Mouse (Mus musculus) T-helper 1 cell (primary cell): ENCODE measurements at regions not wholly inside any gene's neighbourhood (a gene's known extent, or its start where the extent isn't known, plus 50 kb on each side); places are given as distances from the start of the nearest gene placed in this dataset.
"Not testable (repeated sequence)": the region's sequence is repeated elsewhere in the genome, so short reads cannot be mapped to it uniquely, and the experiment has no call there.

Experiments
- in situ Hi-C: fragments of 300-600 bp; cut with MboI, MseI; formaldehyde crosslinking; loops from one replicate; pipeline ENCODE4 v1.15.1; 2025; ENCODE audit warnings: high pct_unique_total_duplicates

DNA sequence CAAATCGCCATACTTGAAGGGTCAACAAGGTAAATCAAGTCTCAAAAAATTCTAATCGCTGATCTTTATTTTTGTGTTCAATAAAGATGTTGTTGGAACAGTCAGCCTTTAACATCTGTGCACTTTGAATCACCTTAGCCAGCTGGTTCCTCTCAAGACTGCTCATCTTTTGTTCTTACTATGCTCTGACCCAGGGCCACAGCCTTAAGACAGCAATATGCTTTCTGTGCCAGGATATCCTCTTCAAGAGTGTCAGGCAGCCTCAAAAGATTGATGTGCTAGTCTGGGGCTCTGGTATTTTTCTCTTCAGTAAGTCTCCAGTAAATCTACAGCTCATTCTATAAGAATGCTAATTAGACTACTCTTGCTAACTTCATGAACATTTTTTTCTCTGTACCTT is 199.9 kb downstream of the Dph6 start:
- in situ Hi-C loops, result loop anchor here (10.0 kb wide), 1 partner anchor 740 kb away; no protein-coding TSS in a partner anchor

DNA sequence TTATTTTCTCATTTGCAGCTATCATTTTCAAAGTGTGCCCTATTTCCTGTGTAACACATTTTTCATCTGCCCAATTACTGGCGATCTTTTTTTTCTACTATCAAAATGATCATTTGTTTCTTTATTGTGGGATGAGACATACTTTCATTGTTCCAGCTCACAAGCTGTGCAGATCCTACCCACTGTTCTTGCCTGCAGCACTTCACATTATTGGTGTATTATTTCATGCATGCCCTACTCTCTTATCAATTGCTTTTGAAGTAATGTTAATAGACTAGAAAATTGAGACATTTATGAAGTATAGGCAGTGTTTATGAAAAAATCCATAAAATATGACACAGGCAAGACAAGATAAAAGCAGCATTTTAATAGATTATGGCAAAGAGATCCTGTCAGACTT is 204.6 kb downstream of the Dph6 start:
- in situ Hi-C loops, result loop anchor here (10.0 kb wide), 1 partner anchor 735 kb away; no protein-coding TSS in a partner anchor

DNA sequence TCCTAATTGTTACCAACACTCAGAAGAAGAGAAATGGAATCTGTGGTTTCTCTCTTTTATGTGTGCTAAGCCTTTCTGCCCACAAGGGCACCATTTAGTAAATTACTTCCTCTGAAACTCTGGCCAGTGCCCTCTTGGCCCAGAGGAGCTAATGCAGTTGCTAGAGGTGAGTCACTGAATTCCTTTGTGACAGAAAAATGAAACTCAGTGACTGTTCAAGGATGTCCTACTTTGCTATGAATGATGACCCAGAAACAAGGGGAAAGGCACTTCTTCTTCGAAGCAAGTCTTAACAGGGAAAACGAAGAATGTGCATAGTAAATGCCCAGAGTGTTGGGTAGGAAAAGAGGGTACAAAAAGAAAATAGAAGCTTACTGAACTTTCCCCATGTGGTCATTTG is 211.0 kb downstream of the Dph6 start:
- in situ Hi-C loops, result no loop called here

DNA sequence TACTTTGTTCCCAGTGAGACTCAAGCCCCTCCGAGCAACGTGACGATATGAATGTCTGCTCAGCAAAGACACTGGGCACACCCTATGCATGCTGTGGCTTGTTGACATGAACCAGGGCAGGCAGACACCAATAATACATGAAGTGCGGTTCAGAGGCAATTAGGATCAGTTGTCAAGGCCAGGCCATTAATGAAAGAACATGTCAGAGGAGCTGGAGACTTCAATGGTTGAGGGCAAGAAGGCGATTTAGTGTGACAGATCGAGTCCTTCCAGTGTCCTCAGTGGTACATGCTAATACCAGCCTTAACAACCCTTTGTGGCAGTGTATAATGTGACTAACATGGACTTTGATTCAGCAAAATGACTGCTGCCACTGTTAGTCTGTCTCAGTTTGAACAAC is 213.8 kb downstream of the Dph6 start:
- in situ Hi-C loops, result no loop called here

DNA sequence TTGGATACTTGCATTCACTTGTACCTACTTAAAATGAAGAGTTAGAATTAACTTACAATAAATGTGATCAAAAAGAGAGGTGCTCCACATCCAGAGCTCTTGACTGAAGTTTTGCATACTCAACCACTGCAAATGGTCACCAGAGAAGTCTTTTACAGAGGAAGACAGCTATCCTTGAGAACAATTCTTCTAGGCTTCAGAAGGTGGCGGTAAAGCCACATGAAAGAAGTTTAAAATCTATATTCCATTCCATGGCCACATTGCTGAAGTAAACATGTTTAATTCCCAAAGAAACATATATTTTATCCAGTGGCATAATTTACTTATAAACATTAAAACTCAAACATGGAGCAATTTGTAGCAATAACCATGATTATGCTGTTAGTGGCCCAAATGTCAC is 215.1 kb downstream of the Dph6 start:
- in situ Hi-C loops, result no loop called here

GRCm38 (mm10) chr2:114438048-114438447 is 216.7 kb downstream of the Dph6 start:
- in situ Hi-C loops, result no loop called here

DNA sequence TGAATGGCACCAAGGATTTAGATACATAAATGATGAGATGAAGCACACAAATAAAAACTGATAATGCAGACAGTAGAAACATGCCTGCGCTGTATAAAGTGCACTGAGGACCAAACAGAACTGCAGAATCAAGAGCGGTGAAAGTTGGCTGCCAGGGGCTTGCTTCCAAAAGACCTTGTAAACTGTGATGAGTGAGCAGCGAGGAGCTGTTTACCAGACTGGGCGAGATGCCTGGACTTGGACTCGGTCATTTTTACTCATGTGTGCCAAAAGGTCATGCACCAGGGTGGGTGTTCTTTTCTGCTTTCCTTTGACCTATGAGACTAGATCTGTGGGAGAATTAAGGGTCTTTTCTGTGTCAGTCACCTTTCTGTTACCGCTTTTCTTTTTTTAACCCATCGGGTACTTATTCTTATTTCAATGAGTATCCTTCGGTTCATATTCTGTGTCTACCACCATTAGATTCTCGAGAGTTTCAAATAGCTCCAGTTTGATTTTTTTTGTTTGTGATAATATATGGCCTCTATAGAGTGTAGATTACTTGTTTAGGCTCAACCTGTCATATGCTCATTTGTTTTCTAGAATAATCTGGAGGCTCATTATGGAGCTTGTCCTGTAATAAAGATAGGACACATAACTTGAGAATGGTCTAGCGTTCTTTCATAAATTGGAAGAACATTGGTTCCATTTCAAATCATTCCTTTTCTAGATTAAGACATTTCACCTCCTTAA is 226.3 kb upstream of the Zfp770 start:
- in situ Hi-C loops, result no loop called here

DNA sequence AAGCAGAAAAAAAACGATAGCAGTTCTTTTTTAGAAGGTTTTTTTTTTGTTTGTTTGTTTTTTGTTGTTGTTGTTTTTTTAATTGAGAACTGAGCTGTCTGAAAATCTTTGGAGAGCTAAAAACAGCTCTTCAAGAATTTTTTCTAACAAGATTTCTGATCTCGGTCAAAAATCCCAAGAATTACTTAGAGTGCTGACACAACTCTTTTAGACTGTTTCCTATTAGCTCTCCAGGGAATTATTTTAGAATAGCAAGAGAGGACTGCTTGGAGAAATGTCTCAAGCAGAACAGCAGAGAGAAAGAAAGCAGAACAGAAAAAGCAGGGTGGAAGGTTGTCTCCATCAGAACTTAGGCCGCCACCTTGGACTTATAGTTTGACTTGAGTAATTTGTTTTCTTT is 218.1 kb upstream of the Zfp770 start:
- in situ Hi-C loops, result loop anchor here (25.0 kb wide), 1 partner anchor 1443 kb away; no protein-coding TSS in a partner anchor

GRCm38 (mm10) chr2:114413013-114413412 is 211.7 kb upstream of the Zfp770 start:
- in situ Hi-C loops, result loop anchor here (25.0 kb wide), 1 partner anchor 1449 kb away; no protein-coding TSS in a partner anchor

GRCm38 (mm10) chr2:114411940-114412715 is 210.9 kb upstream of the Zfp770 start:
- in situ Hi-C loops, result loop anchor here (25.0 kb wide), 1 partner anchor 1450 kb away; no protein-coding TSS in a partner anchor

GRCm38 (mm10) chr2:114410717-114411116 is 209.4 kb upstream of the Zfp770 start:
- in situ Hi-C loops, result loop anchor here (25.0 kb wide), 1 partner anchor 1452 kb away; no protein-coding TSS in a partner anchor

- in situ Hi-C loops, result loop anchor here (25.0 kb wide), 1 partner anchor 1453 kb away; no protein-coding TSS in a partner anchor
These were observed 208.3 kb upstream of the Zfp770 start for GRCm38 (mm10) chr2:114409542-114409941.

- in situ Hi-C loops, result loop anchor here (25.0 kb wide), 1 partner anchor 1455 kb away; no protein-coding TSS in a partner anchor
These were observed 206.1 kb upstream of the Zfp770 start for GRCm38 (mm10) chr2:114407408-114407807.

- in situ Hi-C loops, result no loop called here
These were observed 183.3 kb upstream of the Zfp770 start for GRCm38 (mm10) chr2:114384566-114384965.

DNA sequence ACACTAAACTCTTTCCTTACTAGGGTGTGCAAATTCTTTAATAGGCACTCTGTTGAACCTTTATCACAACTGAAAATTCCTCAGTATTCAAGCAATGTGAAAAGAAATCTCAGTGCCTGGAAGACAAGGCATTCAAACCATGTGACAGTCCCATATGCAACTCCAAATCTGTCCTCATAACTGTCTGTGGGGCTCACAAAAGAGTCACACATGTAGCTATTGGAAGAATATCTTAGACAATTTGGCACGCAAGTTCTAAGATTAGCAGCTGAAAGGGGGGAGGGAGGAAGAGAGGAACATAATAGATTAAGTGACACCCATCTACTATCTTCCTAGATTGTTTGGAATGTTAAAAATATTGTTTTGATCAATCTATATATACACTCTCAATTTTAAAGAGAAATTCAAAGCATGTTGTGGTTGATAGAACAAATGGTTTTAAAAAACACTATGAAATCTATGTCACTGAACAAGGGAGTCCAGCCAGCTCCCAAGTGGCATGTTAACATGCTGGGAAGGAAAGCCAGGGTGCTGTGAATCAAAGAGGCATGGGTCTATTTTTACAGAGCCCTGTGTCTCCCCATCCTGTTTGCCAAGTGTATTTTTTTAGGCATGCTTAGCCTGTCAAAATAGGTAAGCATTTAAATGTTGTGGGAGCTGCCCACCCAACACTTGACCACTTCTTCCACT is 177.7 kb upstream of the Zfp770 start:
- in situ Hi-C loops, result no loop called here

GRCm38 (mm10) chr2:114373476-114373875 is 172.2 kb upstream of the Zfp770 start:
- in situ Hi-C loops, result no loop called here

DNA sequence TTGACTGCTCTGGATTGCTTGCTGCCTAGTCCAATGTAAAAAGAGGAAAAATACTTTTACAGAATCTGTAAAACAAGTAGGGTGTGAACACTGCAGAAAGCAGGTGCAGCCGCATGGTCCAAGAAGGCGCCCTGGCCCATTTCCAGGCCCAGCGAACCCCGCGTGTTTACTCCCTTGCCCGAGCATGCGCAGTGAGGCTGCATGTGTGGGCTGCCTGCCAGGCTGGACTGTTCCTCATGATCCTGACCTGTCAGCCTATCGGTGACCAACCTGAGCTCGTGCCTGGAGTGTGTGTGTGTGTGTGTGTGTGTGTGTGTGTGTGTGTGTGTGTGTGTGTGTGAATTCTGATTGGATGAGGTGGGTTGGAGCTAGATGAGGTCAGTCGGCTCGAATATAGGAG is 152.6 kb upstream of the Zfp770 start:
- in situ Hi-C loops, result not testable (repeated sequence)

DNA sequence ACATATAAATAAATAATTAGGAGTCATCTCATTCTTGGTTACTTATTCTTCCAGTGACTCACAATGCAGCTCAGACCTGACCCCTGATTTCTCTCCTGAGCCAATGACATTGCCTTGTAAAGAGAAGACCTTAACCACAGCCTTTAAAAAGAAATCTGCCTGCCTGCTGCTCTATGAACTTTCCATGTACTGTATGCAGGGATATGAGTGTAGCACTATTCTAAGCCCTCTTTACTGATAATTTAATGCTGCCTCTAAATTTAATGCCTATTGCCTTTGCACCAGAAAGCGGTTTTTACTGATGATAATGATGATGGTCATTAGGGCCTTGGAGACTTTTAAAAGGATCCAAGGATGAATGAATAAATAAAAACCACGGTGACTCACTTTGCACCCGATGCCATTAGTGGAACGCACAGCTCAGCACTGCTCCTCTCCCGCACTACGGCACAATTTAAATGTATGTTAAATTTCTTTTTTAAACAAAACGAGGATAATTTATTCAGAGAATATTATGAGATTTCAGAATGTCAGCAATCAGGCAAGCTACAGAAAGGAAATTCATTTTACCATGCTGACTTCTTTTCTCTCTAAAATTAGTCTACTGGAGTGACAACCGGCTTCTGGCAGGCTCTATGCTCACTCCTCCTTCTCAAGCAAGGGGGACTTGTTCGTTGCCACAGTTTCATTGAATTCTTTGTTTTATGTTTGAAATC is 139.5 kb upstream of the Zfp770 start:
- in situ Hi-C loops, result no loop called here

GRCm38 (mm10) chr2:114301746-114302145 is 100.5 kb upstream of the Zfp770 start:
- in situ Hi-C loops, result no loop called here

DNA sequence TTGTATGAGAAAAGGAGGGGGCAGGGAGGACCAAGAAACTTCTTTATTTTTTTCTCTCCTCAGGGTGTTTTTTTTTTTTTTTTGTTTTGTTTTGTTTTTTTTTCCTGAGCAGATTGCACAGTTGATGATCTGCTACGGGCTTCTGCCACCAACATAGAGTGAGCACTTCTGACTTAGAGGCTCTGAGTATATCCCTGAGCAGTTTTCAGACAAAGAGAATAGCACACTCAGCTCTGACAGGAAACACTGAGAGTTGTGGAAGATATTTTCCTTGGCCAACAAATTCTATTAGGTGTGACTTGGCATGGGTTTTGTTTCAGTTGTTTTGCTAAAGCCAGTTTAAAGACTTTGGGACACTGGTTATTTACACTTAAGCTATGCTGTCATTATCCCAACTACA is 93.8 kb upstream of the Zfp770 start:
- in situ Hi-C loops, result no loop called here

GRCm38 (mm10) chr2:114291387-114291786 is 90.1 kb upstream of the Zfp770 start:
- in situ Hi-C loops, result no loop called here
